Mouse (Mus musculus): ENCODE measurements around the gene Kctd8. TPM values are rescaled to one million over a fixed set of nuclear protein-coding genes. Genes with fewer than 3 reads are reported as not detected.

Kctd8 gene
- polyA plus RNA-seq, 1 experiment from 2014 or later = 9.6 TPM

GRCm38 (mm10) chr5:69141082-69141481 lies 200.4 kb downstream of the Kctd8 start:
- Histone ChIP-seq H3K4me2 (replicated peaks) (no peak overlapping the region), H3K4me1 (no peaks in the 10 kb centered on the region), H3K9me3 (no peaks in the 10 kb centered on the region), H3K27me3 (replicated peaks) (no peaks in the 10 kb centered on the region), H3K4me3 (no peak overlapping the region), H3K27ac (no peak overlapping the region), H3K9ac (no peak overlapping the region), H3K36me3 (no peaks in the 10 kb centered on the region)
- WGBS = 83% methylated on average over 4 of the region's 4 CpGs
- ATAC-seq (ENCODE audit: low FRiP score, low read depth) = no peak

- 76% methylated on average over 2 of the region's 2 CpGs for WGBS
- H3K4me3 ChIP-seq = no peak overlapping the region
- no peak for ATAC-seq (ENCODE audit: low FRiP score, low read depth)
- no peaks in the 10 kb centered on the region for H3K27me3 ChIP-seq (replicated peaks)
- no peak overlapping the region for H3K9ac ChIP-seq
- no peak overlapping the region for H3K4me2 ChIP-seq (replicated peaks)
- no peaks in the 10 kb centered on the region for H3K9me3 ChIP-seq
- H3K27ac ChIP-seq = no peak overlapping the region
- H3K36me3 ChIP-seq = no peaks in the 10 kb centered on the region
- no peaks in the 10 kb centered on the region for H3K4me1 ChIP-seq
These were observed 232.8 kb downstream of the Kctd8 start for GRCm38 (mm10) chr5:69108718-69109117.

- H3K9ac ChIP-seq = no peak overlapping the region
- no peaks in the 10 kb centered on the region for H3K36me3 ChIP-seq
- H3K9me3 ChIP-seq = no peaks in the 10 kb centered on the region
- H3K4me2 ChIP-seq (replicated peaks) = no peak overlapping the region
- no peak for ATAC-seq (ENCODE audit: low FRiP score, low read depth)
- H3K4me1 ChIP-seq = no peaks in the 10 kb centered on the region
- no peak overlapping the region for H3K27ac ChIP-seq
- H3K27me3 ChIP-seq (replicated peaks) = no peaks in the 10 kb centered on the region
- no peak overlapping the region for H3K4me3 ChIP-seq
These were observed 252.6 kb downstream of the Kctd8 start for GRCm38 (mm10) chr5:69088912-69089311.

Small RNA genes within 50 kb of the gene (microRNA-seq; reads per million reads assigned to microRNA genes)
- gene Gm24368 = 0.66 reads per million

Other genes with a start within 250 kb of the Kctd8 start
- gene Yipf7, start 201.0 kb upstream of the Kctd8 start, polyA plus RNA-seq (2016; fragmentation: Nextera tagmentation; extraction: Ambion mirVana) = 0.15 and 0.19 TPM in 2 replicates
- gene Guf1, start 215.2 kb upstream of the Kctd8 start, polyA plus RNA-seq (2016; fragmentation: Nextera tagmentation; extraction: Ambion mirVana) = 54.3 and 59.2 TPM in 2 replicates